Mouse (Mus musculus) cerebellum, postnatal 10 days (tissue): Measurements from ENCODE around the gene Myl9.

ENCODE experiments used
- DNase-seq, 2 experiments: peaks; one replicate each; pipeline ENCODE4 v3.0.0; 2021; ENCODE audit warnings: mixed read lengths in 2 of 2

Myl9 gene

DNA sequence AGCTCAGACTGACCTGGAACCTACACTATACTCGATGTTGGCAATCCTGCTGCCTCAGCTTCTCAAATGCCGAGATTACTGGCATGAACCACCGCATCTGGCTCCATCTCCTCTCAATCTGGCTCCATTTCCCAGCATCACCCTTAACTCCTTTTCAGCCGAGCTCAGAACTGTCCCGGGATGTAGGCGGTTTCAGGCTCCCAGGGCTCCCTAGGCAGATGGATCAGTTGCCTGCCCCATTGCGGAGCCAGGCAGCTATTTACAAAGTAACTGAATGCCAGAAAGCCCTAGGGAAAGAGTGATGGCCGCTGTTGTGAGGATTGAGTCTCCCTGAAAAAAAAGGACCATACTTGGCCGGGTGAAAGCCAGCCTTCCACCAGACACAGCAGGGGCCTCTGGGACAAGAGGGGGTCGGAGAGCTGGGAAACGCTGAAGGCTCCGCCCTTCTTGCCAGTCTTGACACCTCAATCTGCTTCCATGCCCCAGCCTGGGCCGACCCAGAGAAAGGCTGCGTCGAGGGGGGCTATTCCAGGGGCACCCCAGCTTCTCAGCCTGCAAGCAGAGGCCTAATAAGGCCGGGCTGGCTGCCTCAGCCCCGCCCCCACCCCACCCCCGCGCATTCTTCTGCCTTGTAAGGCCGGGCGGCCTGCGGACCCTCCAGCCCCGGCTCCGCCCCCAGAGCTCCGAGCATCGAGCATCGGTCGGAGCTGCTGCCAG lies at the start of gene Myl9:
Gene Myl9, plus strand, starts transcription at position 683 of the 717 bp plus-strand sequence.
- DNase-seq = peak; percentile 38 to 53

DNA sequence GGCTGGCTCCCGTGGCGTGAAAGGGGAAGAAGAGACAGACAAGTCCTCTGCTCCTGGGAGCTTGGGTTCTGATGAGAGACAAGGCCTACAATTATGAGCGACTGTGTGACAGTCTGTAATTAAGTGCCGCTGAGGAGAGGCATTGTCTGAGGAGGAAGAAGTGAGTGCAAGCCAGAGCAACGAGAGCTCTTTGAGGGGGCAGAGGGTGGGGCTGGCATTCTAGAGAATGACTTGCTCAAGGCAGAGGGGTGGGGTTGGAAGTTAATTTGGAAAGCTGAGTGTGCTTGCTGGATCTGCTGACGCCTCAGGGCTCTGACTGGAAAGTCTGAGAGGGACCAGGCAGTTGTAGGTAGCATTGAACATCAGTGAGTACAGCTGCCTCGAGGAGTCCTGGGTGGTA lies 48.9 kb upstream of the Myl9 start:
- DNase-seq = no peak

DNA sequence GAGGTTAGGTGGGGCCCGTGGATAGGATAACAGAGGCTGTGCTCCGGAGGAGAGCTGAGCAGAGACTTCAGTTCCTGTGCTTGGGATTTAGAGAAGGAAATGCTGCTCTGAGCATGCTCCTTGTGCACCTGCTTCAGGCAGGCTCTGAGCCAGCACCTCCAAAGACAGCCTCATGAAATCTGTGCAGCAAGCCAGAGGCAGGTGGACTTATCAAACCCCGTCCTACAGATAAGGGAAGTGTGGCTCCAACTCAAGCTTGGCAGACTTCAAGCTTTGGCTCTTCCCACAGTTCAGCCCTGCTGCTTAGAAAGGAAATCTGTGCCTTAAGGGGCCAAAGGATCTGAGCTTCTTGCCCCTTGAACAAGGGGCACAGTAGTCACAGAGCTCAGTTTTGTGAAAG lies 48.3 kb upstream of the Myl9 start:
- DNase-seq = peak; percentile 70 to 76

DNA sequence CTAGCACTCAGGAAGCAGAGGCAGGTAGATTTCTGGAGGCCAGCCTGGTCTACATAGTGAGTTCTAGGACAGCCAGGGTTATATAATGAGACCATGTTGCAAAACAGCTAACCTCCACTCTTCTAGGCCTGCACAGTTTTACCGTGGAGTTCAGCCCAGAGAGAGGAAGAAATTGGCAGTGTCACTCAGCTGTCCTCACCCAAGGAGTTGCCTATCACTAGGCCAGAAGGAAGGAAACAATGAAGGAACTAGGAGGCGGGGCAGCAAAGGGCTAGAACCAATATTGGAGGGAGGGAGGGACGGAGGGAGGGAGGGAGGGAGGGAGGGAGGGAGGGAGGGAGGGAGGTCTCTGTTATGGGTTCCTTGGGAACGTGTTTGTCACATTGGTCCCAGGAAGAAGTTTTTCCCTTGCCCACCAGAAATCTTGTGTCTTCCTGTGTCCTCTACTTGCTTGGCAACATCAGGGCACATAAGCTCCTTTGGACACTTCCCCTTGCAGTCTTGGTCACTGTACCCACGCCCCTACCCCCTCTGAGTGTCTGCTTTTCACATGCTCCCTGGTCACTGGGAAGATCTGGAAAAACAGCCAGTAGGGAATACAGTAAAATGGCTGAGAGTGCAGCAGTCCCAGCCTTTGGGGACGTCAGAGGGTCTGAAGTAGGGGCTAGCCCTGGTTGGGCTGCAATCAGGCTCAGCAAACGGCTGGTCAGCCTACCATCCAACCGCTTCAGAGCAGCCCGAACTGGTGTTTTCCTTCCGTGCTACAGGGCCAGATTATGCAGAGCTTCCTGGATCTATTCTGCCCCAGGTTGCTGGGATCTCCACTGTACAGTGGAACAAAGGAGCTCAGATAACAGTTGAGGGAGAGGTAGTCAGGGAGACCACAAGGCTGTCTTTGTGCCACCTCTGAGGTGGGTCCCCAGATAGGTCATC lies 45.4 kb upstream of the Myl9 start:
- no peak for DNase-seq

DNA sequence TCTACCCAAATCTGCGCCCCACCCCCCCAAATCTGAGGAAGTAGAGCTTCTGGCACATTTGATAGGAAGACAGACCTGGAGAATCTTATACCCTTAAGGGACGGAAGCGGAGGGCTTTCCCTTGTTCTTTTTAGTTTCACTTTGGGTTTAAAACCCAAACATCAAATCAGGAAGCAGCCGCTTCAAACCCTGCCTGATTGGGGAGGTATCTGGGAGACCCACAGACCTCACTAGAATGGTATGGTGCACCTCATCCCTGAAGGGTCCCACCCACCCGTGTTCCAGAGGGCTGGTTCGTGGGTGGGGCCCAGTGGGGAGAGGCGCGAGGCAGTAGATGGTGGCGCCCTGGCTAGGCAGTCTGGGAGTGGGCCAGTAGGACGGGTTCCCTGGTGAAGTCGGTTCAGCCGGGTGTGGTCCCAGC lies 44.7 kb upstream of the Myl9 start:
- no peak for DNase-seq

DNA sequence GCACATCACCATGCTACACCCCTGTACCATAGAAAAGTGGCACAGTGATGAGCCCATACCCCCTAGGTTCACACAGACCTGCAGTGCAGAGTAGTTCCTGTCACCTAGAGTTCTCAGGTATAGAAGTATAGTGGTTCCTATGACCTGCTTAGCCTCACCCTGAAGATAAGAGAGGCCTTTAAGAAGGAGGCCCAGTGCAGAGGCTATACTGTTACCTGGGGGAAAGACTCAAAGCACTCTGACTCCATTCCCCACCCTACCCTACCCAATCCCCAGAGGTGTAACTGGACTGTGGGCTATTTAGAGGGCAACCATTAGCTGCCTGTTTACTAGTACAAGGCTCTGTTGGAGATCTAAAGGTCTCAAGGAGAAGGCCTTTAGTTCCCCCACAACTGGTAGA lies 43.6 kb upstream of the Myl9 start:
- DNase-seq = no peak

DNA sequence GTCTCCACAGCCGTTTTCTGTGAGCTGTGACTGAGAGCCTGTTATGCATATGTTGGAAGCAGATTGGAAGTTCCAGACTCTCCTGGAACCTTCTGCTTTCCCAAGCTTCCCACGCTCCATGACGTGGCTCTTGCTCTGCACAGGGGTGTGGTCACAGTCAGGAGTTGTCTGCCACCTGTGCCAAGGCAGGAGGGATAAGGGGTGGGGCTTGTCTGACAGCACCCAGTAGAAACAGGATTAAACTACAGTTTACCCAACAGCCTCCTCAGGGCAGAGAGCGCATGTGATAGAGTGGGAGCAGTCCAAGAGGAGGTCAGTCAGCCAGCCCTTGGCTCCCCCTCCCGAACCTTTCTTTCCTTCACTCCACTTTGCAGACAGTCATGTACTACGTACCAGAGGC lies 43.1 kb upstream of the Myl9 start:
- DNase-seq = peak; percentile 50 to 64

DNA sequence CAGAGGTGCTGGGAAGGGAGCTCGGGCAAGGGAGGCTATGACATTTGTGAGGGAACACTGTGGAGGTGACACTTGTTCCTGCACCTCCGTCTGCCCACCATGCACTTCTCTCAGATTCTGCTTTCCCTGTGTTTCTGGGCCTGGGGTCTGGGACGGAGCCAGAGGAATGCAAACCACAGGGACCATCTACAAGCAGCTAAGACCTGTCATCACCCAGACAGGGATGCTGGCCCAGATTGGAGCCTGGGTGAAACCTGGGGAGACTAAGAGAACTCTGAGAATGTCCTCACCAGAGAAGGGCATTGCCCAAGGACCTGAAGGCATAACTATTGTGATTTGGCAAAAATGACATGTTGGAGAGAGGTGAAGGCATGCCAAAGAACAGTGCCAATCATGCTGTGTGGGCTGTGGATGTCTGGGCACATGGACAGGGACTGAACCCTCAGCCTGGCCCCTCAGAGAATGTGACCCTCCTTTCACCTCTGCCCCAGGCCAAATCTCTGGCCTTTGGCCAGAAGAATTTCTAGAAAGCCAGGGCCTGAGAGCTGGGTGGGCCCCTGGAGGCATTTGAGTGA lies 39.4 kb upstream of the Myl9 start:
- DNase-seq = peak; percentile 77 to 80

DNA sequence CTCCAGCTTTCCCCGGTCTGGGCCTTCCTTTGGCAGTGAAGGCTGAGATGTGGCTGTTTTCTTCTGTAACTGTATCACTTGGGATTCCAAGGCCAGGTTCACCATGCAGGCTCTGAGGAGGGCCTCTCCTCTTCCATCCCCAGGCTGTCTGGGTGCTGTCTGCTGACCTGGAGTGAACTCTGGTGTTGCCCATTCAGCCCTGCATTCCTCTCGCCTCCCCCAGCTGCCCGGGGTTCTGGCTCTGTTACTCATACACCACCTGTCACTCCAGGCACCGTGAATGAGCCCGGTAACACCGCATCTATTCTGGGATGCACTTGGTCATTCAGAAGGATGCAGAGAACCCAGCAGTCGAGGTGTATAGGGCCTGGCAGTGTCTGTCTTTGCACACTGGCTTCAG lies 38.4 kb upstream of the Myl9 start:
- peak; percentile 58 to 76 for DNase-seq

DNA sequence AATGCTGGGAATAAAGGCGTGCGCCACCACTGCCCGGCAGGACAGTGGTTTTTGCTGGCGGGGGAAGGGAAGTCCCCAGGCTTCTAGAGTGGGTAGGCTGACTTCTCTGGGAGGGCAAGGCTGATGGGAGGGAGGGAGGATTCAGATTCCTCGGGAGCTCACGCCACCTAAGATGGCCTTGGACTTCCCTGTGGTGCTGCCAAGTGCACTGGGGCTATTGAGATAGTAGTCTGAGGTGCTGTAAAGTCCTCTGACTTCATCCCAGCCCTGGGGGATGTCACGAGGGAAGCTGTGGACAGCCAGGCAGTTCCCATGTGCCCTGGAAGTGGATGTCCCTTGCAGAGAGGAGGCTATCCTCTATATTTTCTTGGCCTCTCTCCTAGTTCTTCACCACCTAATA lies 37.2 kb upstream of the Myl9 start:
- no peak for DNase-seq

DNA sequence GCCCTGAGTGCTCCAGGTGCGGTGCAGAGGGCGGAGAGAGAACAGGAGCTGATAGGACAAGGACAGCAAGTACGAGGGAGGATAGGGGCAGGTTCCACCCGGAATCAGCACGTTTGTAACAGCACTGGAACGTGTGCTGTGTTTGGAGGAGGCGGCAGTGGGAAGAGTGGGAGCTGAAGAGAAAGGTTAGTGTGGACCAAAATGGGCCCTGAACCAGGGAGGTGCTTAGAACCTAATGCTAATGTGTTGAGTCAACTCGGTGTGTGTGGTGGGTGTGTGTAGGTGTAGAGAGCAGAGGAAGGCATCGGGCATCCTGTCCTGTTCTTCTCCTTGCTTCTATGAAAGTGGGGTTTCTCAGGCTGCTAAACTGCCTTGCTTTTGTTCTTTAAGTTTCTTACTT lies 34.0 kb upstream of the Myl9 start:
- no peak for DNase-seq

DNA sequence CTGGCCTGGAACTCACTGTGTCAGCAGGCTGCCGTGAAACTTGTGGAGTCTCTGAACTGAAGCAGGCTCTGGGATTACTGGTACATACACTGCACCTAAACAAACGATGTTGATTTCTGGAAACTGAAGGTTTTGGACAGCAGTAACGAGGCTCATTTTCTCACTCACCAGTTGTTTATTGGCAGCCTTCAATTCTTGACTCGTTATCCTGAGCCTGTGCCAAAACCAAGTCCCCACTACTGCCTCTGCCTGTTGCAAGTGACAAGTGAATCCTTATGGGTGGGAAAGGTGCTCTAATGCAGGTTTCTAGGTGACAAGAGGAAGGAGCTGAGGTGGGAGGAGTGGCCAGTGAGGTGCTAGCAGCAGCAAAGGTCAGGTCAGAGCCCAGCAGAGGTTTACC lies 33.2 kb upstream of the Myl9 start:
- DNase-seq = no peak

DNA sequence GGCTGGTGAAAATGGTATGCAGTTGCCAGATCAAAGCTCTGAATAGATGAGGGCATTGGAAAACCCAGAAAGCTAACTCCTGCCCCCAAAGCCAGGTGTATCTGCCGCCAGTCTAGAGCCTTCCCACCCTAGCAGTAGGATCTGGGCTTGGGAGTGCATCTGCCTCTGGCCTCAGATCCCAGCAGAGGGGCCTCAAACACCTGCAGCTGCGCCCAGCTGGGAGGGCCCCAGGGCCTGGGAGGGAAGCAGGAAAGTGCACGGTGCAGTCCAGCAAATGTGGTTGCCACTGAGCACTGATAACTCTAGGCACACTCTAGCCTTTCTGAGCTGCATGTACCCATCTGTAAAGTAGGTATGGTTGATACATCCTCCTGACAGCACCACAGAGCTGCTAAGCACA lies 32.0 kb upstream of the Myl9 start:
- DNase-seq = no peak

DNA sequence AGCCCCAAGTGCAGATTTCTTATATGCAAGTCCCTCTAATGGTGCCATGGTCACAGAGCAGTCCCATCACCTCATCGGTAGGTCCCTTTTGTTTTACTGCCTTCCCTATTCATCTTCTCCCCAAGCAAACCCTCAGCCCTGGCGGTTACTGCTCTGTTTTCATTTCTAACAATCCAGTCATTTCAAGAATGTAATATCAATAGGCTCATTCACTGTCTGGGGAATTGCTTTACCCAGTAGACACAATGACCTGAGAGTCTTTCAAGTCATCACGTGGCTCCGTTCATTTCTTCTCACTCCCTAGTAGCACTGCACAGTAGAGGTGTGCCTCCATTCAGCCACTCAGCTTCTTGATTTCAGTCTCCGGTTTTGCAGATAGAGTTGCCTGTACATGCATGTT lies 30.8 kb upstream of the Myl9 start:
- DNase-seq = no peak

DNA sequence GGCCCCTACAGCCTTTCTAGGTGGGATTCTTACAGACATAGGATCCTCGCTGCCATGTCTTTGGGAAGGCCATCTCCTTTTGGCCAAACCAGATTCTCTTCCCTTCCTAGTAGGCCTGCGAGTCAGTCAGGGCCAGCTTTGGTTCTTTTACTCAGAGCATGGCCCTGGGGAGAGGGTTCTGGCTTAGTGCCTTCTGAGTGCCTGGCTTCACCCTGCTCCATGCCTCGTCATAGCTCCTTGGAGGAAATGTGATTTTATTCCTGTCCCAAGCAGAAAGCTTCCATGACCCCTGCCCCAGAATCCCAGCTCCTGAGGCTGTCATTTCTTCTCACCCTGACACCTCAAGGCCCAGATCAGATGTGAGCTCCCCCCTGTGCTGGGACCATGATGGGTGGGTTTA lies 27.9 kb upstream of the Myl9 start:
- no peak for DNase-seq

DNA sequence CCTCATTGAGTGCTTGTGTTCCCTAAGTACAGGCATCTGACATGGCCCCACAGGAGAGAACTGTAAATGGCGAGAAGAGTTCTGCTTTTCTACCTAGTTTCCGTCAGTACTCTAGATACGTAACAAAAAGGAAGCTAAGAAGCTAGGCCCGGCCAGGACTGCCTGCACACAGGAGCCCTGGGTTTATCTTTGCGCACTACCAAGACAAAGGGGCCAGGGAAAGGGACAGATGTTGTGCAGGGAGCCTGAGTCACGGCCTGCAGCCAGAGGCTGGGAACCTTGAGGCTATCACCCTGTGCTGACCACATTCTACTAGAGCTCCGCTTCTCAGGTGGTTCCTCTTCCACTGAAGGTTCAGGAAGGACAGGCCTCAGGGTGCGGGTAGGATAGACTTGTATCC lies 25.5 kb upstream of the Myl9 start:
- no peak for DNase-seq

DNA sequence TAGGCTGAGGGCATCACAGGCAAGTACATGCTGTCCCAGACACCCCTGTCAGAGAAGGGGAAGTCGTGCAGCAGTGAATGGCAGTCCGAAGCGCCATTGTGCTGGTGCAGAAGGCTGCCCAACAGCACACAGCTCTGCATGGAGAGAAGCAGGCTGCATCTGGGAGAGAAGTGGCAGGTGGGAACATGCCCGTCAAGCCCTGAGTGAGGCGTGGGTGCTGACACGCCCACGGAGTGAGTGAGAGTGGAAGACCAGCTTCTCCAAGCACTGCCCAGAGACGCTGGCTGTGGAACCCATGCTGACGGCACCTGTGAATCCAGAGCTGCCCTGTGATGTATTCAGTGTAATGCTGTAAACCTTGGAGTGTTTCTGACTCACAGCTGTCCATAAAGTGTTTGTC lies 18.3 kb upstream of the Myl9 start:
- DNase-seq = no peak

DNA sequence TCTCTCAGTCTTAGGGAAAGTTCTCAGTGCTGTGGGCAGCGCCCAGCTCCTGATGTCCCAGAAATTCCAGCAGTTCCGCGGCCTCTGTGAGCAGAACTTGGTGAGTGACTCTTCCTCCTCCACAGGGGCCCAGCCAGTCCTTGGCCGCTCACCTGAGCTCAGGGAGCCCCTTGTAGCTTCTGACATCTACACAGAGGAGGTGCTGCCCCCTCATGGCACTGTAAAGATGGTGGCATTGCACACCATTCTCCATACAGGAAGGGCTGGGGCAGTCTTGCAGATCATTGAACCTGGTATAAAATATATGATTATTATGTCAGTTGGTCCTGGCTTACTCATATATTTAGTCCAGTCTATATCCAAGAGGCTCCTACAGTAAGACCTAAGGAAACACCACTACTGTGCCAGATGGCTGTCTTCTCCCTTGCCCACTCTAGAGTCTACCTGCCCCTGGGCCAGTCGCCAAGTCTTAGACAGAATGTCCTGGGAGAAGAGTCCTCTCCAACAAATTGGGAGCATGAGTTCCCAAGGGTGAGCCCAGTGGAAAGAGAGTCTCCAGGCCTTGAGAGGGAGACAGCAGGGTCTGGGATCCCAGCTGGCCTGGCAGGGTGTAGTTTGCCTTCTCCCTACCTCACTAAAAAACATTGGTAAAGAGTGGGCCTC lies 14.2 kb upstream of the Myl9 start:
- peak; percentile 72 to 73 for DNase-seq

DNA sequence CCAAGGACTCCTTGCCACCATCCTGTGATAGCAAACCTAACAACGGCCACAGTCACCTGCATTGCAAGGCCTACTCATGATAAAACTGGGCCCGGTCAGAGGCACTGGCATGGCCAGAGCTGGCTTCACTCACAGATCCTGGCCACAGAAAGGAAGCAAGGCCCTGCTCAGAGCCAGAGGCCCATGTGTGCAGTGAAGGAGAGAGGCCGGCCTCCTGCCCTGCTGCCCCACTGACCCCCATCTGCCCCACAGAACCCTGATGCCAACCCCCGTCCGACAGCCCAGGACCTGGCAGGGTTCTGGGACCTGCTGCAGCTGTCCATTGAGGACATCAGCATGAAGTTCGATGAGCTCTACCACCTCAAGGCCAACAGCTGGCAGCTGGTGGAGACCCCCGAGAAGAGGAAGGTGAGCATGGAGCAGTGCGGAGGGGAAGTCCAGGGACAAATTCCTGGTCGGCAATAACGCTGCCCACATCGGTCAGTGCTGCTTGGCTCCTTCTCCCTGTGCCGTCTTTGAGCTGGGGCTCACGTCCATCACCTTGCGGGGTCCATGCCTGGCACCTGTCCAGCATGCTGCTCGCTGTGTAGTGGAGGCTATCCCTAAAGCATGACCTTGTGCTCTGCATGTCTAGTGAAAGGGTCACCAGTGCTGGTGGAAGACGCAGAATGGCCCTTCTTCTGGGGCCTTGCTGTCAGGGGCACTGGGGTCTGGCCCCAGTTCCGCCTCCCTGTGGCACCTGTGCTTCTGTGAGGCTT lies 13.5 kb upstream of the Myl9 start:
- peak; percentile 58 to 72 for DNase-seq

DNA sequence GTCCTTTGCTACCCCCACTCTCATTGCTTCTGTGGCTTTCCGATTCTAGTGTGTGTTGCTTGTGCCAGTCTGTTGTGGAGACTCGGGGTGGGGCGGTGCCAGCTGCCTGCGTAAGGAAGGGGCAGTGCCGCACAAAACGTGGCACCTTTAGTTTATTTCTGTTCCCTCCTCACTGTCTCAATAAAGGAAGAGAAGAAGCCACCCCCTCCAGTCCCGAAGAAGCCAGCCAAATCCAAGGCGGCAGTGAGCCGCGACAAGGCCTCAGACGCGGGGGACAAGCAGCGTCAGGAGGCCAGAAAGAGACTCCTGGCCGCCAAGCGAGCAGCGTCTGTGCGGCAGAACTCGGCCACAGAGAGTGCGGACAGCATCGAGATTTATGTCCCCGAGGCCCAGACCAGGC lies 12.7 kb upstream of the Myl9 start:
- DNase-seq = peak; percentile 47 to 51

DNA sequence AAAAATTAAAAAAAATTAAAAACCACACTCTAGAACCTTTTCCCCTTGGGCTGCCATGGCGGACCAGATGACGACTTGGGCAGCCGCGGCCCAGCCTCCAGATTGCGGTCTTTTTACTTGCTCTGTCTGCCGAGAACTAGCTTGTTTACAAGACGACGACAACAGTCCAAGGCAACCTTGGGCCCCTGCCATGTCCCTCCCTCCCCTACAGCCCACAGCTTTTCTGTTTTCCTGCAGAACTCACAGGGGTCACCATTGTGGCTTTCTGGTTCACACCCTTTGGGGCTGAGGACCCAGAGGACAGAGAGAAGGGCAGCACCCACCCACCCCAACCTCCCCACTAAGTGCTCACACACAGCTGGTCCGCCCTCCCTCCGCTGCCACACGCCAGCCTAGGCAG lies 12.1 kb upstream of the Myl9 start:
- DNase-seq = peak; percentile 77 to 83

DNA sequence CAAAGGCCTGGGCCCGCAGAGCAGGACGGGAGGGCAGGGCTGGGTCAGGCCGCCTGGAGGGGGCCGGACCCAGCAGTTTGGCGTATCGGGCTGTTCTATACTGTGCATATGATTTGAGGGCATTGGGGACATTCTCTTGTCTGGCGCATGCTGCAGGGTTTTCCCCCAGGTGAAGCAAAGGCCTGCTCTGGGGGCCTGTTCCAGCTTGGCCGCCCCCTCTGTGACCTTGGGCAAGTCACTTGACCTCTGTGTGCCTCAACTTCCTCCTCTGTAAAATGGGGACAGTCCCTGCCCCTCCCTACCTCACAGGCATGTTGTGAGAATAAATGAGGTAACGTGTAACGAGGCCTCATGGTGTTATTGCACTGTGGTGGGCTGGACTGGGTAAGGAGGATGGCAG lies 11.2 kb upstream of the Myl9 start:
- DNase-seq = no peak

DNA sequence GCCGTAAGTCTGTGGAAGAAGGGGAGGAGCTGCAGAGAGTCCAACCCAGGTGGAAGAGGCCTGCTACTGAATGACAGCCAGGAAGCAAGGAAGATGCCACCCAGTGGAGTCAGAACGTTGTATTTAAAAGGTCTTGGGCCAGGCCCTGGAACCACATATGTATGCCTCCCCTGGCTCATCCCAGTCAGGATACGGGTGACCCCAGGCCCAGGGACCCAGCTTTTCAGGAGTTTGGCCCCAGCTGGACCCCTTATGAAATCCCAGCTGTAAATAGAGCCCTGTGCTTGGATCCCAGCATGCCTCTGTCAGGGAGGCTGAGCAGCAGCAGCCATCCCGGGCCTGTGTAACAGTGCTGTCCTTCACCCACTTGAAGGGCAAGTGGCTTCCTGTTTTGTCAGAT lies 10.5 kb upstream of the Myl9 start:
- DNase-seq = peak in 1 of 2 experiments; percentile 19
